ENCODE assay signal across 8 mouse cellular contexts in genomic region chr3:142168251-142168862, GRCm38 (mm10). TPM values are rescaled to one million over a fixed set of nuclear protein-coding genes. Genes with fewer than 3 reads are reported as not detected.
DNase-seq lines count a peak whose midpoint lies in the region; ATAC-seq lines count a peak whose summit lies in the region.
"Had no signal": no experiment of that assay in that cellular context is flagged by ENCODE, and none has a peak within 500 bp of the region (broad histone marks: within the 10 kb centered on the region; RNA-seq: fewer than 3 reads in every experiment).

No protein-coding gene starts in this region.

- WGBS in neural tube, embryonic 11.5 days: 8% methylated on average over 9 of the region's 9 CpGs
- 3% methylated on average over 9 of the region's 9 CpGs for WGBS in forebrain, embryonic 13.5 days
- WGBS in limb, embryonic 15.5 days: 9% methylated on average over 9 of the region's 9 CpGs
- WGBS in stomach, embryonic 16.5 days: 10% methylated on average over 9 of the region's 9 CpGs

- peak overlapping the region; percentile 75 for H3K9ac ChIP-seq in neural tube, embryonic 11.5 days (ENCODE audit: low read length)
- peak overlapping the region; percentile 78 for H3K9ac ChIP-seq in forebrain, embryonic 13.5 days
- peak overlapping the region; percentile 58 for H3K9ac ChIP-seq in limb, embryonic 15.5 days
- peak overlapping the region; percentile 83 for H3K9ac ChIP-seq in stomach, embryonic 16.5 days (ENCODE audit: low read length)

- peak overlapping the region; percentile 54 for H3K4me3 ChIP-seq in neural tube, embryonic 11.5 days (ENCODE audit: low read depth, low read length)
- peak overlapping the region; percentile 69 for H3K4me3 ChIP-seq in forebrain, embryonic 13.5 days
- peak overlapping the region; percentile 68 for H3K4me3 ChIP-seq in limb, embryonic 15.5 days
- H3K4me3 ChIP-seq in stomach, embryonic 16.5 days (replicated peaks; ENCODE audit: low read length): peak overlapping the region; percentile 76

- H3K27me3 ChIP-seq in neural tube, embryonic 11.5 days (ENCODE audit: control insufficient read depth, insufficient read depth, low read length): no peaks in the 10 kb centered on the region; the same call in 1 of the 2 replicates
- H3K27me3 ChIP-seq in forebrain, embryonic 13.5 days: peaks cover 23% of the 10 kb centered on the region
- peaks cover 32% of the 10 kb centered on the region for H3K27me3 ChIP-seq in limb, embryonic 15.5 days
- no peaks in the 10 kb centered on the region for H3K27me3 ChIP-seq in stomach, embryonic 16.5 days (ENCODE audit: control insufficient read depth, insufficient read depth, low read length)

- peak overlapping the region; percentile 49; the same call in 1 of the 2 replicates for H3K27ac ChIP-seq in neural tube, embryonic 11.5 days (ENCODE audit: low read depth, low read length)
- no peak overlapping the region; the same call in 1 of the 2 replicates for H3K27ac ChIP-seq in forebrain, embryonic 13.5 days
- H3K27ac ChIP-seq in limb, embryonic 15.5 days: peak overlapping the region; percentile 85
- peak overlapping the region; percentile 23; the same call in 1 of the 2 replicates for H3K27ac ChIP-seq in stomach, embryonic 16.5 days (ENCODE audit: low read length)

- no peaks in the 10 kb centered on the region for H3K36me3 ChIP-seq in neural tube, embryonic 11.5 days (ENCODE audit: control insufficient read depth, insufficient read depth, low read length)
- no peaks in the 10 kb centered on the region for H3K36me3 ChIP-seq in forebrain, embryonic 13.5 days (ENCODE audit: poor library complexity, severe bottlenecking)
- H3K36me3 ChIP-seq in limb, embryonic 15.5 days: no peaks in the 10 kb centered on the region
- no peaks in the 10 kb centered on the region for H3K36me3 ChIP-seq in stomach, embryonic 16.5 days (ENCODE audit: control insufficient read depth, insufficient read depth, low read length)

- no peak; the same call in 1 of the 2 replicates for ATAC-seq in neural tube, embryonic 11.5 days (ENCODE audit: insufficient read depth, low FRiP score, low TSS enrichment)
- peak; percentile 25 for ATAC-seq in forebrain, embryonic 13.5 days
- ATAC-seq in limb, embryonic 15.5 days (ENCODE audit: insufficient number of reproducible peaks, low FRiP score, low TSS enrichment, low read depth): no peak
- no peak; the same call in 1 of the 2 replicates for ATAC-seq in stomach, embryonic 16.5 days (ENCODE audit: insufficient read depth, low FRiP score)
- ATAC-seq: inflammation-experienced regulatory T-cells, adult 6 months had no signal

- H3K4me1 ChIP-seq in neural tube, embryonic 11.5 days (ENCODE audit: control insufficient read depth, insufficient read depth, low read length): no peaks in the 10 kb centered on the region
- peaks cover 11% of the 10 kb centered on the region for H3K4me1 ChIP-seq in forebrain, embryonic 13.5 days
- peaks cover 11% of the 10 kb centered on the region; the same call in 1 of the 2 replicates for H3K4me1 ChIP-seq in limb, embryonic 15.5 days
- peaks cover 19% of the 10 kb centered on the region for H3K4me1 ChIP-seq in stomach, embryonic 16.5 days (ENCODE audit: control insufficient read depth, insufficient read depth, low read length)

- H3K9me3 ChIP-seq in neural tube, embryonic 11.5 days (ENCODE audit: control insufficient read depth, low read length): no peaks in the 10 kb centered on the region
- no peaks in the 10 kb centered on the region for H3K9me3 ChIP-seq in forebrain, embryonic 13.5 days (replicated peaks)
- no peaks in the 10 kb centered on the region for H3K9me3 ChIP-seq in limb, embryonic 15.5 days
- no peaks in the 10 kb centered on the region for H3K9me3 ChIP-seq in stomach, embryonic 16.5 days (replicated peaks; ENCODE audit: control insufficient read depth, low read length)

- DNase-seq in neural tube, embryonic 11.5 days (ENCODE audit: low spot score): no peak
- no peak for DNase-seq in neural tube, embryonic 10.5 days (ENCODE audit: extremely low spot score, low spot score)
- DNase-seq in ovary, postnatal 10 days (ENCODE audit: low spot score): no peak
- DNase-seq in layer of hippocampus, postnatal 25 days (ENCODE audit: extremely low spot score in 1 of 2, low spot score in 1 of 2): no peak

- peak overlapping the region; percentile 60 for H3K4me2 ChIP-seq in neural tube, embryonic 11.5 days (ENCODE audit: low read depth)
- peak overlapping the region; percentile 89 for H3K4me2 ChIP-seq in forebrain, embryonic 13.5 days
- peak overlapping the region; percentile 84 for H3K4me2 ChIP-seq in limb, embryonic 15.5 days
- H3K4me2 ChIP-seq in stomach, embryonic 16.5 days (ENCODE audit: low read depth, low read length): peak overlapping the region; percentile 84

RNA-seq across cellular contexts. Expression of gene Bmpr1b, which starts 0.9 kb away (rescaled TPM):
- polyA plus RNA-seq in neural tube, embryonic 11.5 days (2014; fragmentation: Nextera tagmentation; extraction: Ambion mirVana): 14.7 and 17.8 TPM in 2 replicates
- polyA plus RNA-seq in forebrain, embryonic 13.5 days (2015; fragmentation: Nextera tagmentation; extraction: Ambion mirVana): 5.5 and 6.1 TPM in 2 replicates
- polyA plus RNA-seq in limb, embryonic 15.5 days (2015; fragmentation: Nextera tagmentation; extraction: Ambion mirVana): 8.9 and 9.4 TPM in 2 replicates
- 8.0 and 8.5 TPM in 2 replicates for polyA plus RNA-seq in stomach, embryonic 16.5 days (2015; fragmentation: Nextera tagmentation; extraction: Ambion mirVana)
- 10 to 100 TPM; 17.1 to 18.7 TPM for total RNA-seq in layer of hippocampus, postnatal 25 days (2021)
- polyA plus RNA-seq: inflammation-experienced regulatory T-cells, adult 6 months had no signal
